Mouse (Mus musculus) bone marrow macrophage, adult 2 months (primary cell): ENCODE measurements around the gene Nemp2. TPM values are rescaled to one million over a fixed set of nuclear protein-coding genes. Genes with fewer than 3 reads are reported as not detected.

Experiments used
- H3K27ac ChIP-seq: 2 replicates; pipeline ENCODE4 v1.5.1; 2012; ENCODE audit warnings: low read depth, low read length; ENCODE audit not compliant: insufficient read depth
- H3K4me1 ChIP-seq: 2 replicates; pipeline ENCODE4 v1.6.1; 2012; ENCODE audit warnings: low read length; ENCODE audit not compliant: control insufficient read depth, insufficient read depth
- H3K4me3 ChIP-seq: 2 replicates; pipeline ENCODE4 v1.5.1; 2012; ENCODE audit warnings: mild to moderate bottlenecking, low read length, moderate library complexity; ENCODE audit not compliant: insufficient read depth
- CTCF ChIP-seq: IDR thresholded peaks from 2 replicates; pipeline ENCODE4 v1.5.1; 2012; ENCODE audit warnings: low read depth, mild to moderate bottlenecking, low read length, moderate library complexity
- POLR2A ChIP-seq: IDR thresholded peaks from 2 replicates; pipeline ENCODE4 v1.6.1; 2012; ENCODE audit warnings: mild to moderate bottlenecking, low read depth, low read length, borderline replicate concordance
- polyA plus RNA-seq: library from polyadenylated mRNA; stranded (reverse); fragments of >200 nt; gene quantifications from 2 replicates; pipeline ENCODE4 v1.2.4, GENCODE M21; 2012; ENCODE audit not compliant: missing spikeins, insufficient read depth, insufficient read length

Nemp2 gene
- polyA plus RNA-seq, 1 experiment, result 10.2 TPM

DNA sequence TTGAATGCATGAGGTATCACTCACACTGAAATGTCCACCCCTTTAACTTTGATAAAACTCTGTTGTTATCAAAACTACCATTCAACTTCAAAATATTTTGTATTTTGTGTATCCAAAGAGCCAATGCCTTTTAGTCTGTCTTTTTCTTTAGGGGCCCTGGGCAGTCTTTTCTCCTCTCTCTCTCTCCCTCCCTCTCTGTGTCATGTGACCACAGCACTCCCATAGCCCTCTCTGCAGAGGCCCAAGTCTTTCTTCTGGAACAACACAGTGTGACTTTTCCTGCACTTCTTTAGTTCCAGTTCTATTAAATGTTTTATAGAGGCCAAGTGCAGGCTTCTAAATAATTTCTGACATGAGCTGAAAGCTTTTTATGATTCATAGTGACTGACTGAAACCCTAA lies 10.1 kb upstream of the Nemp2 start:
- TF ChIP-seq CTCF (no peak), POLR2A (no peak)
- Histone ChIP-seq H3K4me1 (no peaks in the 10 kb centered on the region), H3K27ac (no peak overlapping the region), H3K4me3 (no peak overlapping the region)

DNA sequence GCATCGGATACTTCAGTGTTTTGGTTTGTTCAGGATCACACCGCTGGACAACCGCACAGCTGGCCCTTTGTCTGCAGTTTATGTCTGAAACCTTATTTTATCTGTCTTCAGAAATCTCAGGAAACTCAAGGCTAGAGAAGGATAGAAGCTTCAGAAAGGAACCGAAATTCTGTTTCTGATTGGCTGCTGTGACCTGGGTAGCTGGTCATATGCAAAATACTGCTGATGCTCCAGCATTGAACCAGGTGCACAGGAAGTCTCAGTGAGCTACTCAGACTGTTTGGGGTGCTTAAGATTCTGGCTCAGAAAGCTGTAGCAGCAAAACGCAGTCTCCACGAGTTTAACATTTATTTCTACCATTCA lies 415 bp downstream of the Nemp2 start:
- H3K27ac ChIP-seq, result peak overlapping the region; percentile 40
- TF ChIP-seq POLR2A, result no peak
- no peak for TF ChIP-seq CTCF
- H3K4me1 ChIP-seq, result no peaks in the 10 kb centered on the region
- peak overlapping the region; percentile 98 for H3K4me3 ChIP-seq

DNA sequence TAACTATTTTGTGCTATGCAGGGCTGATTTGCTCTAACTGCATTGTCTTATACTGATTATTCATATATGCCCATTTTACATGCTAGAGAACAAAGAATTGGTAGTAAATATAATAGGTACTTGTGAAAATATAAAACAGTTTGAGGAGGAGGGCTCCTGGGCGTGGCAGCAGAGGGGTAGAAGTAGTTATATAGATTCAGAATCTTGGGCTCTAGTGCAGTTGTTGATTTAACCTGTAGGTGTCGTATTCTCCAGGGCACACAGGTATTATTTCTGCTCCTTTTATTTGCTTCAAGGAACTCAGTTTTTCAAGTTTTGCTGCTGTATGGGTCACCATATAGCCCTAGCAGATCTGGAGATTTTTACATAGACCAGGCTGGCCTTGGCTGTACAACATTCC lies 1.1 kb downstream of the Nemp2 start:
- TF ChIP-seq CTCF (no peak), POLR2A (no peak)
- Histone ChIP-seq H3K27ac (no peak overlapping the region), H3K4me1 (no peaks in the 10 kb centered on the region), H3K4me3 (no peak overlapping the region; the same call in 1 of the 2 replicates)

DNA sequence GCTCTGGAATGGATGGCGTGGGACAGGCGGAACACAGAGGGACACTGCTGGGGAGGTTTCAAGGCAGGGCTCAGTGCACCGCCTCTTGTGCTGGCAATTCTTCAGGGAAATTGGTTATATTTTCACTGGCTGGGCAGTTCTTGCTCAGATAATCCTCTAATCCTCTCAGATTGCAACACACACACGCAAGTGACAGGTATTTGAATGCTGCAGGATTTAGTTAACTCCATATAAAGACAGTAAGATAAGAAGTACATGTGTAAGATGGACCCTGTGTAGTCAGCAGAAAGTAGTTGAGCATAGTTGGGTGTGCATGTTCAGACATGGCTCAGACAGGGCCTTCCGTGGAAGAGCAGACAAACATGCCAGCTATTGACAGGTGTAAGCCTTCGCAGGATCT lies 3.7 kb downstream of the Nemp2 start:
- no peak overlapping the region for H3K4me3 ChIP-seq
- no peaks in the 10 kb centered on the region for H3K4me1 ChIP-seq
- TF ChIP-seq POLR2A (no peak), CTCF (no peak)
- no peak overlapping the region for H3K27ac ChIP-seq

DNA sequence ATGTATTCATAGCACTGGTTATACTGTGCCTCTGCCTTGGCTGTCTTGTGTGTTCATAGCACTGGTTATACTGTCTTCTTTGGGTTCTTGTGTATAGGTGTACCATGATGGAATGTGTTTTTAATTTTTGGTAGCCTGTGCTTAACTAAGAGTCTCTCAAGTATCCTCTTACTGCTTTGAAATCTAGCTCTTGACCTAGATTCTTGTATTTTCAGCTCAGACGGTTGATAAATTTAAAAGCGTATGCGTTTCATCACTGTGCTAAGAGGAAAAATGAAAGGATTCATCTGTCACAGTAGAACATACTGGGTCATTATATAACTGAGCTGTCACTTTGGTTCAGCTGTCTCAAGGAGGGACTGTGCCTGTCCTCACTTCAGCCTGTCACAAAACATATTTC lies 5.4 kb downstream of the Nemp2 start:
- TF ChIP-seq POLR2A (no peak), CTCF (no peak)

DNA sequence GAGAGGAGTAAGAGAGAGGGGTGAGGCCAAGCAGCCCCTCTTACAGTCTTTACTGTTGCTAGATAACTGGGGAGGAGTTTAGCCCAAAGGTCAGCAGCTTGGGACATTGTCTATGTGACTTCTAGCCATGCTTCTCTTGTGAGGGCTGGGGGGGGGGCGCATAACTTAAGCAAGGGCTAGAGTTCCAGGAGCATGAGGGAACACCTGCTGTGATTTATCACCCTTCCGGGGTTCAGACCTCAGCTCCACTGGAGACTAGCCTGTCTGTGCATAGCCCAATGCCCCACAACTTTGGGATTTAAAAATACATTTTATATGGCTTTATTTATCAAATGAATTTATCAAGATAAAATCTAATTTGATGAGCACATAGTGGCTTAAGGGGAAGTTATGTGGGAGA lies 7.6 kb downstream of the Nemp2 start:
- H3K4me3 ChIP-seq, result no peak overlapping the region
- H3K27ac ChIP-seq, result no peak overlapping the region
- TF ChIP-seq CTCF (no peak), POLR2A (no peak)
- no peaks in the 10 kb centered on the region; the same call in 1 of the 2 replicates for H3K4me1 ChIP-seq

More for the DNA sequence above, 5.4 kb downstream of the Nemp2 start:
- H3K4me3 ChIP-seq, result no peak overlapping the region
- H3K27ac ChIP-seq, result no peak overlapping the region
- no peaks in the 10 kb centered on the region; the same call in 1 of the 2 replicates for H3K4me1 ChIP-seq

DNA sequence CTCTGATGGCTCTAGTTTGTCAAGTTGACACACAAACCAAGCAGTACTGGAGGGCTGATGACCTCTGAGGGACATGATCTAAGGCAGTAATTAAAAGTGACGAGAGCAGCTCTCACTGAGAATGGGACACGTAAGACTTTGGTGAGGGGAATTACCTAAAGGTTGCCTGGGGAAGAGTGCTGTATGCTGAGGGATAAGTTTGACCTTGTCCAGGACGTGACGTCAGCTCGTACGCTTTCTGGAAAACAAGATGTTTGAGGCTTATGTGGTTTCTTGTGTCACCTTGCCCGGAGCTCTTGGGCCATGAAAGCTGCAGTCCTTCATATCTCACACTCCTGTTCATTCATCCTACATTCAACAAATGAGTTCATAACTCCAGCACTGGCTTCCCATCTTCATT lies 8.6 kb downstream of the Nemp2 start:
- H3K4me1 ChIP-seq, result no peaks in the 10 kb centered on the region; the same call in 1 of the 2 replicates
- no peak for TF ChIP-seq POLR2A
- no peak for TF ChIP-seq CTCF
- no peak overlapping the region for H3K27ac ChIP-seq
- H3K4me3 ChIP-seq, result no peak overlapping the region

DNA sequence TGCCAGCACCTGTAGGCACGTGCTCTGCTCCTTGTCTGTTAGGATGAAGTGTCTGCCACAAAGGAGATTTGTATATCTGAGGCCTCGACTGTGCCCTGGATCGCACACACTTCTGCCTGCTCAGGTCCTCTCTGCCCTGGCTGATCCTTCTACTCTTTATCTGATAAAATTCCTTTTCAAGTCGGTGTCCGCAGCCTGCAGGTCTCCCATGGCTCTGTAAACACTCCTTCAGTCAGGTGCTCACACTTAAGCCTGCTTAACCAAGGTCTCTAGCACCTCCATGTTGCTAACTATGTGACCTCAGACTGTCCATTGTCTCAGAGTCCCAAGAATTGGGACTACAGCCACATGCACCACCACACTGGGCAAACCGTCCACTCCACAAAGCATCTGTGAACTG lies 9.8 kb downstream of the Nemp2 start:
- TF ChIP-seq POLR2A (no peak), CTCF (no peak)
- Histone ChIP-seq H3K27ac (no peak overlapping the region), H3K4me3 (no peak overlapping the region), H3K4me1 (no peaks in the 10 kb centered on the region; the same call in 1 of the 2 replicates)

DNA sequence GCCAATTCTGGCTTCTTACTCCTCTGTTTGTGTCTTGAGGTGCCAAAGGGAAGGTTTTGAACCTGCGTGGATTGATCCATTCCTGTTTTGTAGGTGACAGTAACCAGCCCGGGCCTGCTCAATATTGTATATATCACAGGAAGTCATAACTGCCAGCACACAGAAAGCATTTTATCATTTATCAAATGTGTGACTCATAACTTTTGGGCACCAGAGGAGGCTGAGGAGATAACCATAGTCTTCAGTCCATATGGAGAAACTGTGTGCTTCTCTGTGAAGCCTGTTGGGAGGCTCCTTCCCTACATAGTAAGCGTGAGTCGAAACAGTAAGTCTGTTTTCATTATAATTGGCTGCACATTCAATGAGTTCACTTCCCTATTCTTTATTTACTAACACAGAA lies 10.2 kb downstream of the Nemp2 start:
- Histone ChIP-seq H3K4me1 (no peaks in the 10 kb centered on the region; the same call in 1 of the 2 replicates), H3K27ac (no peak overlapping the region), H3K4me3 (no peak overlapping the region)
- TF ChIP-seq POLR2A (no peak), CTCF (no peak)

DNA sequence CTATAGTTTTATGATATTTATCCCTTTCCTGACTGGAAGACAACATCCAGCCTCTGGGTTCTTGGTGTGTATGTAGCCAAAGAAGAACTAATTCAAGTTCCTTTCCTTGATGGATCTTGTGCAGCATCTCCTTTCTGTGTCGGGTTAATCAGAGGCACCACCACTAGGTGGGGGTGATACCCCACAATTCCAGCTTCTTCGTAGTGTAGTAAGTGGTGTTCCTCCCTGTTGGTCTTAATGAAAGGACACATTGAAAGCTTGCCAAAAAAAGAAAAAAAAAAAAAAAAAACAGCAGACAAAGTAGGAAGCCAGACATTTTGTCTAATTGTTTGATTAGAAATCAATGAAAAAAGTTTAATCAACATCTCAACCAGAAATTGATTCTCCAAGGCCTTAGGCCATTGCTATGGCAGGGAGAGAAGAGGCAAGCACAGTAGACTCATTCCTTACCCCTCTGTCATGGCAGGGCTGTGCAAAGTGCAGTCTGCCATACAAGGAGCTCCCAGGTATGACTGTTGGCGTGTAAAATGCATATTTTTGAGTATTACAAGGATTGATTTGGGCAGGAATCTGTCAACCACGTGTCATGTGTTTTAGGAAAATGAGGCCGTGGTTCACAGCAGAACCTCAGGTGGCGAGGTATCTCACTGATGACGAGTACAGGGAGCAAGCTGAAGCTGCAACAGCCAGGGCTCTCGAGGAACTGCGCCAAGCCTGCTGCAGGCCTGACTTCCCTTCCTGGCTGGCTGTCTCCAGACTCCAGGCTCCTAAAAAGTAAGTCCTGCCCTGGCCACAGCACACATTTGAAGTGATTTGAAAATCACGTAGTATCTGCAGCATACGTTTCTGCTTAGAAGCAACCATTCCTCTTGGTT lies 17.9 kb downstream of the Nemp2 start:
- Histone ChIP-seq H3K27ac (no peak overlapping the region), H3K4me3 (no peak overlapping the region), H3K4me1 (peaks cover 23% of the 10 kb centered on the region)
- TF ChIP-seq CTCF (no peak), POLR2A (no peak)

DNA sequence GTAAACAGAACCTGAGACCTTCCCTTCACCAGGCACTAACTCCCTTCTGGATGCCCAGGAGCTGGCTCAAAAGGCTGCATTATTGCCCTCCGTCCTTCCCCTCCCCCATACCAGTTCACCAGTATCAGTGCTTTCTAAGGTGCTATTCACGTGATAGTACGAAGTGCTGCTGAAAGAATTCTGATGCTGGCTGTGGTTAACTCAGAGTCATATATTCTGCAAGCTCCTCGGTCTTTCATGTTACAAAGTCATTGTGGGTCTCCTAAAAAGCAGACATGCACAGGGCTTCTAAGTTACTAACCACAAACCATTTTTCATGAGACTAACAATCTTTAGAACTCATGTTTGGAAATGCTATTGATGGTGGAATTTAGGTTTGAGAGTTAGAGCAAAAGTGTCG lies 19.6 kb downstream of the Nemp2 start:
- H3K4me3 ChIP-seq, result no peak overlapping the region
- no peak for TF ChIP-seq POLR2A
- no peak for TF ChIP-seq CTCF
- H3K4me1 ChIP-seq, result peaks cover 26% of the 10 kb centered on the region
- H3K27ac ChIP-seq, result no peak overlapping the region
